In genomic region chr1:89846148-89846547, GRCm38 (mm10) we compare ENCODE assay signal across 20 mouse cellular contexts.
DNase-seq lines count a peak whose midpoint lies in the region; ATAC-seq and TF ChIP-seq lines count a peak whose summit lies in the region.
"Had no signal": no experiment of that assay in that cellular context is flagged by ENCODE, and none has a peak within 500 bp of the region (broad histone marks: within the 10 kb centered on the region; RNA-seq: fewer than 3 reads in every experiment).

No protein-coding gene starts in this region.

- H3K4me1 ChIP-seq in heart, embryonic 12.5 days (replicated peaks) = no peaks in the 10 kb centered on the region
- peaks cover 52% of the 10 kb centered on the region for H3K4me1 ChIP-seq in midbrain, embryonic 13.5 days (replicated peaks)
- H3K4me1 ChIP-seq in midbrain, postnatal 0 days (ENCODE audit: insufficient read depth, low read length) = peaks cover 17% of the 10 kb centered on the region; the same call in 1 of the 2 replicates
- H3K4me1 ChIP-seq in embryonic facial prominence, embryonic 13.5 days = peaks cover 50% of the 10 kb centered on the region
- H3K4me1 ChIP-seq in intestine, embryonic 16.5 days (ENCODE audit: control insufficient read depth, insufficient read depth, low read length) = peaks cover 5% of the 10 kb centered on the region; the same call in 1 of the 2 replicates
- peaks cover 49% of the 10 kb centered on the region for H3K4me1 ChIP-seq in forebrain, embryonic 13.5 days
- H3K4me1 ChIP-seq: liver, embryonic 13.5 days had no signal

- H3K9me3 ChIP-seq in heart, embryonic 12.5 days (replicated peaks) = no peaks in the 10 kb centered on the region
- H3K9me3 ChIP-seq in midbrain, embryonic 13.5 days = no peaks in the 10 kb centered on the region
- H3K9me3 ChIP-seq in midbrain, postnatal 0 days (ENCODE audit: low read length) = no peaks in the 10 kb centered on the region
- no peaks in the 10 kb centered on the region for H3K9me3 ChIP-seq in embryonic facial prominence, embryonic 13.5 days
- no peaks in the 10 kb centered on the region for H3K9me3 ChIP-seq in intestine, embryonic 16.5 days (ENCODE audit: control insufficient read depth, low read length)
- no peaks in the 10 kb centered on the region for H3K9me3 ChIP-seq in forebrain, embryonic 13.5 days (replicated peaks)
- H3K9me3 ChIP-seq: liver, embryonic 13.5 days; neural tube, embryonic 13.5 days had no signal

- no peak for ATAC-seq in heart, embryonic 12.5 days (ENCODE audit: insufficient number of reproducible peaks, low FRiP score)
- ATAC-seq in midbrain, embryonic 13.5 days = no peak
- ATAC-seq in midbrain, postnatal 0 days (ENCODE audit: low FRiP score) = no peak
- no peak for ATAC-seq in embryonic facial prominence, embryonic 13.5 days (ENCODE audit: insufficient number of reproducible peaks, insufficient read depth, low FRiP score, low TSS enrichment, low read depth)
- no peak for ATAC-seq in intestine, embryonic 16.5 days
- no peak for ATAC-seq in forebrain, embryonic 13.5 days

- peaks cover 23% of the 10 kb centered on the region for H3K36me3 ChIP-seq in heart, embryonic 12.5 days
- peaks cover 31% of the 10 kb centered on the region for H3K36me3 ChIP-seq in midbrain, embryonic 13.5 days
- peaks cover 20% of the 10 kb centered on the region for H3K36me3 ChIP-seq in midbrain, postnatal 0 days (ENCODE audit: insufficient read depth, low read length)
- H3K36me3 ChIP-seq in embryonic facial prominence, embryonic 13.5 days = peaks cover 26% of the 10 kb centered on the region
- 0 out of 2 replicates have a peak, but pooled peaks cover 2% of the 10 kb centered on the region for H3K36me3 ChIP-seq in intestine, embryonic 16.5 days (ENCODE audit: control insufficient read depth, insufficient read depth, low read length)
- peaks cover 20% of the 10 kb centered on the region for H3K36me3 ChIP-seq in forebrain, embryonic 13.5 days (ENCODE audit: poor library complexity, severe bottlenecking)
- H3K36me3 ChIP-seq: liver, embryonic 13.5 days had no signal

- no peaks in the 10 kb centered on the region for H3K27me3 ChIP-seq in heart, embryonic 12.5 days (replicated peaks)
- H3K27me3 ChIP-seq in midbrain, embryonic 13.5 days = peaks cover 10% of the 10 kb centered on the region; the same call in 1 of the 2 replicates
- no peaks in the 10 kb centered on the region for H3K27me3 ChIP-seq in midbrain, postnatal 0 days (ENCODE audit: insufficient read depth, low read length)
- H3K27me3 ChIP-seq in embryonic facial prominence, embryonic 13.5 days = peaks cover 11% of the 10 kb centered on the region; the same call in 1 of the 2 replicates
- no peaks in the 10 kb centered on the region for H3K27me3 ChIP-seq in intestine, embryonic 16.5 days (replicated peaks; ENCODE audit: control insufficient read depth, insufficient read depth, low read length)
- H3K27me3 ChIP-seq in forebrain, embryonic 13.5 days = peaks cover 52% of the 10 kb centered on the region
- H3K27me3 ChIP-seq: liver, embryonic 13.5 days had no signal

- no peak overlapping the region for H3K9ac ChIP-seq in heart, embryonic 12.5 days
- no peak overlapping the region for H3K9ac ChIP-seq in midbrain, embryonic 13.5 days (replicated peaks)
- H3K9ac ChIP-seq in midbrain, postnatal 0 days (replicated peaks; ENCODE audit: low read length, poor library complexity, severe bottlenecking) = no peak overlapping the region
- H3K9ac ChIP-seq in embryonic facial prominence, embryonic 13.5 days = no peak overlapping the region
- H3K9ac ChIP-seq in intestine, embryonic 16.5 days (ENCODE audit: low read depth, low read length) = no peak overlapping the region
- H3K9ac ChIP-seq in forebrain, embryonic 13.5 days = no peak overlapping the region
- H3K9ac ChIP-seq: liver, embryonic 13.5 days; lung, embryonic 14.5 days; neural tube, embryonic 13.5 days had no signal

- no peak overlapping the region for H3K4me3 ChIP-seq in heart, embryonic 12.5 days
- H3K4me3 ChIP-seq in midbrain, embryonic 13.5 days (replicated peaks) = no peak overlapping the region
- no peak overlapping the region for H3K4me3 ChIP-seq in midbrain, postnatal 0 days (ENCODE audit: low read depth, low read length)
- H3K4me3 ChIP-seq in embryonic facial prominence, embryonic 13.5 days = no peak overlapping the region
- H3K4me3 ChIP-seq in intestine, embryonic 16.5 days (ENCODE audit: low read length) = no peak overlapping the region
- H3K4me3 ChIP-seq in forebrain, embryonic 13.5 days = no peak overlapping the region
- H3K4me3 ChIP-seq: left cerebral cortex, adult 2 months; liver, embryonic 13.5 days; neural tube, embryonic 13.5 days had no signal

- no peak overlapping the region for H3K4me2 ChIP-seq in heart, embryonic 12.5 days
- no peak overlapping the region for H3K4me2 ChIP-seq in midbrain, embryonic 13.5 days (replicated peaks)
- no peak overlapping the region for H3K4me2 ChIP-seq in midbrain, postnatal 0 days (ENCODE audit: low read depth, low read length, poor library complexity, severe bottlenecking)
- H3K4me2 ChIP-seq in embryonic facial prominence, embryonic 13.5 days = 0 out of 2 replicates have a peak overlapping the region, but pooled peaks have one; percentile 22
- no peak overlapping the region for H3K4me2 ChIP-seq in intestine, embryonic 16.5 days (ENCODE audit: low read depth, low read length)
- no peak overlapping the region for H3K4me2 ChIP-seq in forebrain, embryonic 13.5 days
- H3K4me2 ChIP-seq: liver, embryonic 13.5 days; lung, embryonic 14.5 days; neural tube, embryonic 13.5 days had no signal

- H3K27ac ChIP-seq in heart, embryonic 12.5 days (ENCODE audit: poor library complexity, severe bottlenecking) = no peak overlapping the region
- peak overlapping the region; percentile 9; the same call in 1 of the 2 replicates for H3K27ac ChIP-seq in midbrain, embryonic 13.5 days
- H3K27ac ChIP-seq in midbrain, postnatal 0 days (ENCODE audit: low read depth, low read length) = no peak overlapping the region
- peak overlapping the region; percentile 53 for H3K27ac ChIP-seq in embryonic facial prominence, embryonic 13.5 days
- no peak overlapping the region for H3K27ac ChIP-seq in intestine, embryonic 16.5 days (ENCODE audit: low read length)
- H3K27ac ChIP-seq in forebrain, embryonic 13.5 days = no peak overlapping the region
- H3K27ac ChIP-seq: liver, embryonic 13.5 days; neural tube, embryonic 13.5 days had no signal

- no peak for TF ChIP-seq CTCF in midbrain, postnatal 0 days (IDR thresholded peaks at IDR 0.05)

- DNase-seq in heart, postnatal 10 days = peak; percentile 32 to 35
- DNase-seq in midbrain, postnatal 0 days (ENCODE audit: low spot score) = no peak
- DNase-seq in retina, embryonic 14.5 days (ENCODE audit: low spot score) = peak; percentile 47
- DNase-seq: B cell, adult 2 months; cerebellum, adult 9-11 months; gastrocnemius, postnatal 14 days; kidney, adult 8-10 months; kidney, postnatal 25 days; left cerebral cortex, postnatal 4 days; liver, embryonic 13.5 days; lung, embryonic 14.5 days; lung, postnatal 36 days; thymus, postnatal 36 days had no signal

- intact Hi-C loops in heart, postnatal 10 days (cut with DNase I) = no loop called here

- WGBS in heart, embryonic 12.5 days = 63% methylated on average over 9 of the region's 9 CpGs
- 59% methylated on average over 9 of the region's 9 CpGs for WGBS in midbrain, embryonic 13.5 days
- WGBS in midbrain, postnatal 0 days = 52% methylated on average over 9 of the region's 9 CpGs
- 14% methylated on average over 9 of the region's 9 CpGs for WGBS in embryonic facial prominence, embryonic 13.5 days
- 74% methylated on average over 9 of the region's 9 CpGs for WGBS in intestine, embryonic 16.5 days
- whole genome bisulfite sequencing in forebrain, embryonic 13.5 days = 49% methylated on average over 9 of the region's 9 CpGs

Comparison
In these comparisons a context has a peak if more than half of its experiments do, and no peak if none do; other contexts are left out.
1. H3K27ac ChIP-seq: peak in midbrain, embryonic 13.5 days (single experiment) and embryonic facial prominence, embryonic 13.5 days (single experiment); none in heart, embryonic 12.5 days (single experiment), midbrain, postnatal 0 days (single experiment), intestine, embryonic 16.5 days (single experiment) and forebrain, embryonic 13.5 days (single experiment).